Mouse (Mus musculus): ENCODE results near the gene Mtcl1. TPM values are rescaled to one million over a fixed set of nuclear protein-coding genes. Genes with fewer than 3 reads are reported as not detected.
A peak's percentile ranks its signal among the peaks of the same experiment; 100 is the strongest.

The Mtcl1 gene
- total and polyA plus RNA-seq, 2 experiments from 2014 or later: 10.8 to 25.2 TPM

GRCm38 (mm10) chr17:66451143-66451542 is 1.6 kb upstream of the Mtcl1 start:
- Histone ChIP-seq H3K9me3 (ENCODE audit: low read length) (no peaks in the 10 kb centered on the region), H3K4me1 (ENCODE audit: insufficient read depth, low read length) (peaks cover 23% of the 10 kb centered on the region; the same call in 1 of the 2 replicates), H3K4me3 (ENCODE audit: low read depth, low read length) (no peak overlapping the region), H3K36me3 (ENCODE audit: insufficient read depth, low read length) (no peaks in the 10 kb centered on the region), H3K4me2 (ENCODE audit: low read depth, low read length, poor library complexity, severe bottlenecking) (peak overlapping the region; percentile 89), H3K27ac (ENCODE audit: low read depth, low read length) (no peak overlapping the region), H3K27me3 (ENCODE audit: insufficient read depth, low read length) (no peaks in the 10 kb centered on the region), H3K9ac (replicated peaks; ENCODE audit: low read length, poor library complexity, severe bottlenecking) (no peak overlapping the region)
- peak; percentile 91 for DNase-seq (ENCODE audit: low spot score)
- WGBS: 1% methylated on average over 11 of the region's 11 CpGs
- no peak for ATAC-seq (ENCODE audit: low FRiP score)
- peak; percentile 91 for TF ChIP-seq CTCF (IDR thresholded peaks at IDR 0.05)

- H3K36me3 ChIP-seq (ENCODE audit: insufficient read depth, low read length): no peaks in the 10 kb centered on the region
- ATAC-seq (ENCODE audit: low FRiP score): no peak
- H3K4me2 ChIP-seq (ENCODE audit: low read depth, low read length, poor library complexity, severe bottlenecking): peak overlapping the region; percentile 89
- H3K27me3 ChIP-seq (ENCODE audit: insufficient read depth, low read length): no peaks in the 10 kb centered on the region
- H3K27ac ChIP-seq (ENCODE audit: low read depth, low read length): no peak overlapping the region
- no peak for DNase-seq (ENCODE audit: low spot score)
- peak overlapping the region; percentile 78; the same call in 1 of the 2 replicates for H3K4me3 ChIP-seq (ENCODE audit: low read depth, low read length)
- no peak for TF ChIP-seq CTCF (IDR thresholded peaks at IDR 0.05)
- peaks cover 25% of the 10 kb centered on the region; the same call in 1 of the 2 replicates for H3K4me1 ChIP-seq (ENCODE audit: insufficient read depth, low read length)
- no peaks in the 10 kb centered on the region for H3K9me3 ChIP-seq (ENCODE audit: low read length)
- H3K9ac ChIP-seq (replicated peaks; ENCODE audit: low read length, poor library complexity, severe bottlenecking): peak overlapping the region; percentile 82; the same call in 1 of the 2 replicates
- 4% methylated on average over 18 of the region's 18 CpGs for WGBS
Observed at GRCm38 (mm10) chr17:66450526-66451070, 1.0 kb upstream of the Mtcl1 start.

DNA sequence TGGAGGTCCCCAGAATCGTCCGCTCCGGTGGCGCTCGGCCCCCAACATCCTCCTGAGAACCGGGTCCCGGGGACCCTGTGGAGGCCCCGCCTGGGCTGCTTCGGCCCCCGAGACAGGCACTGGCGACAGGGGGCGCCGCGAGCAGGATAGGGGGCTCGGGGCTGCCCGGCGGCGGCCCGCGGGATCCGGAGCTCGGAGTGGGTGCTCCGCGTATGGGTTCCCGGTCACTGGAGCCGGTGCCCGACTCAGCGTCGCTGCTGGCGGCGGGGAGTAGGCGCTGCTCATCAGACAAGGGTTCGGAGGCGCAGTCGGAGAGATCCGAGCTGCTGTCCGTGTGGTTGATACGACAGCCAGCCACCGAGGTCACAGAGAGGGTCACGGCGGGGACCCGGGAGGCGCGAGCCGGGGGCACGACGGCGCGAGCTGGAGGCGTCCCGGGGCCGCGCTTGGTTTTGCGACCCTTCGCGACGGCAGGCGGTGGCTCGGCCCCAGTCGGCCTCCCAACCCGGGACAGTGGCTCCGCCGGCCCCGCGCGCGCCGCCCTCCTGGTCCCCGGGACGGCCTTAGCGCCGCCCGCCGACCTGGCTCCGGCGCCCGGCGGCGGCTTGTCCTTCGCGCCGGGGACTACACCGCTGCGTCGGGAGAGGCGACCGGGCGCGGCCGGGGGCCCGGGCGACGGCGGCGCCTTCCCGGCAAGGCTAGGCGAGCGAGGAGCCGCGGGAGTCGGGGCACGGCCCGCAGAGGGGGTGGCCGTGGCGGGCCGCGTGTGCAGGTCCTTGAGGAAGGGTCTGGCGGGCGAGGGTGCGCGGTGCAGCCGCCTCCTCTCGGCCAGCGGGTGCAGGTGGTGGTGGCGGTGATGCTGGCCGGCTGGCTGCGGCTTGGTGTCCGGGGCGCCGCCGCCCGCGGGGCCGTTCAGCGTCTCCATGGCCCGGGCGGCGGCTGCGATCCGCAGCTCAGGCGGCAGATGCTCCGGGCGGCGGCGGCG is 837 bp downstream of the Mtcl1 start:
- under 1% methylated on average over 79 of the region's 136 CpGs for WGBS
- peak; percentile 53 for TF ChIP-seq CTCF (IDR thresholded peaks at IDR 0.05)
- Histone ChIP-seq H3K9me3 (ENCODE audit: low read length) (no peaks in the 10 kb centered on the region), H3K4me1 (ENCODE audit: insufficient read depth, low read length) (peaks cover 25% of the 10 kb centered on the region; the same call in 1 of the 2 replicates), H3K4me2 (ENCODE audit: low read depth, low read length, poor library complexity, severe bottlenecking) (peak overlapping the region; percentile 89), H3K36me3 (ENCODE audit: insufficient read depth, low read length) (no peaks in the 10 kb centered on the region), H3K27ac (ENCODE audit: low read depth, low read length) (peak overlapping the region; percentile 78), H3K9ac (replicated peaks; ENCODE audit: low read length, poor library complexity, severe bottlenecking) (peak overlapping the region; percentile 82), H3K27me3 (ENCODE audit: insufficient read depth, low read length) (no peaks in the 10 kb centered on the region), H3K4me3 (ENCODE audit: low read depth, low read length) (peak overlapping the region; percentile 78)
- ATAC-seq (ENCODE audit: low FRiP score) (peak; percentile 50), DNase-seq (ENCODE audit: low spot score) (peak; percentile 37)

DNA sequence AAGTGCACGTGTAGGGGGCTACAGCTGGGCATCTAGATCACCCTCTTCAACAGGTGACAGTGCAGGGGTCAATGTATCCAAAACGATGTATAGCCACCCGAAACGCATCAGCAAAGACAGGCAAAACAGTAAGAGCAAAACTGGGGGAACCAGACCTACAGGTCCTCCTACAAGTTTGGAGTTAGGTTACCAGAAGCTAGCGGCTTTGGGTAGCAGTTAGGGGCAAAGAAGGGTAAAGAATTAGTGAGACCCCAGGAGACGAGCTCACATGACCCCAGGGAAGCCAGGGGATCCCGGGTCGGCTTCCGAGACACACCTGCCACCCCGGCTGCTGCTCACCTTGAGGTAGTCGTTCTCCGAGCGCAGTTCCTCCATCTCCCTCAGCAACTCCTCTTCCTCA is 1.6 kb downstream of the Mtcl1 start:
- H3K27me3 ChIP-seq (ENCODE audit: insufficient read depth, low read length): no peaks in the 10 kb centered on the region
- peak overlapping the region; percentile 89 for H3K4me2 ChIP-seq (ENCODE audit: low read depth, low read length, poor library complexity, severe bottlenecking)
- peak overlapping the region; percentile 78 for H3K4me3 ChIP-seq (ENCODE audit: low read depth, low read length)
- no peak for DNase-seq (ENCODE audit: low spot score)
- H3K9me3 ChIP-seq (ENCODE audit: low read length): no peaks in the 10 kb centered on the region
- H3K27ac ChIP-seq (ENCODE audit: low read depth, low read length): no peak overlapping the region
- TF ChIP-seq CTCF (IDR thresholded peaks at IDR 0.05): 0 out of 2 replicates have a peak, but pooled peaks have one; percentile 8
- H3K4me1 ChIP-seq (ENCODE audit: insufficient read depth, low read length): peaks cover 25% of the 10 kb centered on the region; the same call in 1 of the 2 replicates
- ATAC-seq (ENCODE audit: low FRiP score): no peak
- 1% methylated on average over 13 of the region's 13 CpGs for WGBS
- no peaks in the 10 kb centered on the region for H3K36me3 ChIP-seq (ENCODE audit: insufficient read depth, low read length)
- H3K9ac ChIP-seq (replicated peaks; ENCODE audit: low read length, poor library complexity, severe bottlenecking): peak overlapping the region; percentile 82

GRCm38 (mm10) chr17:66447007-66447312 is 2.6 kb downstream of the Mtcl1 start:
- peak overlapping the region; percentile 89 for H3K4me2 ChIP-seq (ENCODE audit: low read depth, low read length, poor library complexity, severe bottlenecking)
- peak overlapping the region; percentile 82 for H3K9ac ChIP-seq (replicated peaks; ENCODE audit: low read length, poor library complexity, severe bottlenecking)
- ATAC-seq (ENCODE audit: low FRiP score) (no peak), DNase-seq (ENCODE audit: low spot score) (no peak)
- H3K27me3 ChIP-seq (ENCODE audit: insufficient read depth, low read length): no peaks in the 10 kb centered on the region
- no peak for TF ChIP-seq CTCF (IDR thresholded peaks at IDR 0.05)
- no peak overlapping the region for H3K27ac ChIP-seq (ENCODE audit: low read depth, low read length)
- H3K36me3 ChIP-seq (ENCODE audit: insufficient read depth, low read length): no peaks in the 10 kb centered on the region
- peaks cover 25% of the 10 kb centered on the region; the same call in 1 of the 2 replicates for H3K4me1 ChIP-seq (ENCODE audit: insufficient read depth, low read length)
- H3K4me3 ChIP-seq (ENCODE audit: low read depth, low read length): peak overlapping the region; percentile 78
- 24% methylated on average over 7 of the region's 7 CpGs for WGBS
- H3K9me3 ChIP-seq (ENCODE audit: low read length): no peaks in the 10 kb centered on the region
